25 mouse cellular contexts compared by ENCODE assay signal in genomic region chr8:124480321-124480720, GRCm38 (mm10). TPM values are rescaled to one million over a fixed set of nuclear protein-coding genes. Genes with fewer than 3 reads are reported as not detected.
DNase-seq lines count a peak whose midpoint lies in the region; ATAC-seq lines count a peak whose summit lies in the region.
"Had no signal": no experiment of that assay in that cellular context is flagged by ENCODE, and none has a peak within 500 bp of the region (broad histone marks: within the 10 kb centered on the region; RNA-seq: fewer than 3 reads in every experiment).

No protein-coding gene starts in this region.

- no peaks in the 10 kb centered on the region for H3K27me3 ChIP-seq in hindbrain, embryonic 12.5 days
- H3K27me3 ChIP-seq: embryonic facial prominence, embryonic 13.5 days; embryonic facial prominence, embryonic 15.5 days; forebrain, embryonic 12.5 days had no signal

- ATAC-seq in hindbrain, embryonic 12.5 days (ENCODE audit: low FRiP score) = no peak
- ATAC-seq: forebrain, embryonic 14.5 days; forebrain, embryonic 16.5 days had no signal

- peak; percentile 65 for DNase-seq in adrenal gland, adult 2 months
- DNase-seq in adrenal gland, postnatal 4 days (ENCODE audit: low spot score in 2 of 2) = no peak
- DNase-seq in ovary, postnatal 36 days (ENCODE audit: low spot score) = peak; percentile 42
- DNase-seq in ovary, postnatal 10 days (ENCODE audit: low spot score) = no peak
- peak; percentile 38 for DNase-seq in adrenal gland, postnatal 10 days
- peak; percentile 59 for DNase-seq in adrenal gland, postnatal 36 days
- no peak for DNase-seq in c-Kit-positive CD71-positive TER-119-positive erythroid progenitor cells, embryonic 14.5 days (ENCODE audit: low spot score)
- DNase-seq: cerebellum, adult 11 months; cerebellum, adult 18-20 months; cerebellum, adult 8-10 months; cerebellum, adult 9-11 months; cerebellum, postnatal 14 days; cerebellum, postnatal 36 days; embryo, embryonic 11 days had no signal

- no peak overlapping the region for H3K9ac ChIP-seq in hindbrain, embryonic 12.5 days
- H3K9ac ChIP-seq: embryonic facial prominence, embryonic 13.5 days; embryonic facial prominence, embryonic 15.5 days; forebrain, embryonic 12.5 days had no signal

- H3K36me3 ChIP-seq in hindbrain, embryonic 12.5 days = no peaks in the 10 kb centered on the region
- H3K36me3 ChIP-seq: embryonic facial prominence, embryonic 13.5 days; embryonic facial prominence, embryonic 15.5 days; forebrain, embryonic 10.5 days; forebrain, embryonic 12.5 days had no signal

- no peak overlapping the region for H3K27ac ChIP-seq in hindbrain, embryonic 12.5 days
- H3K27ac ChIP-seq: embryonic facial prominence, embryonic 13.5 days; embryonic facial prominence, embryonic 15.5 days; forebrain, embryonic 10.5 days; forebrain, embryonic 12.5 days had no signal

- no peak overlapping the region for H3K4me2 ChIP-seq in hindbrain, embryonic 12.5 days (replicated peaks)
- H3K4me2 ChIP-seq: embryonic facial prominence, embryonic 13.5 days; embryonic facial prominence, embryonic 15.5 days; forebrain, embryonic 12.5 days had no signal

- 90% methylated on average over 8 of the region's 8 CpGs for WGBS in hindbrain, embryonic 12.5 days

- H3K4me1 ChIP-seq in hindbrain, embryonic 12.5 days = peaks cover 8% of the 10 kb centered on the region
- H3K4me1 ChIP-seq: embryonic facial prominence, embryonic 13.5 days; forebrain, embryonic 12.5 days had no signal

- H3K4me3 ChIP-seq in hindbrain, embryonic 12.5 days = no peak overlapping the region
- H3K4me3 ChIP-seq: embryonic facial prominence, embryonic 13.5 days; embryonic facial prominence, embryonic 15.5 days; erythroblast, embryonic 14.5 days; forebrain, embryonic 10.5 days; forebrain, embryonic 12.5 days had no signal

- no peaks in the 10 kb centered on the region for H3K9me3 ChIP-seq in hindbrain, embryonic 12.5 days (replicated peaks)
- H3K9me3 ChIP-seq: embryonic facial prominence, embryonic 13.5 days; embryonic facial prominence, embryonic 15.5 days had no signal

RNA-seq across cellular contexts. Expression of gene Cog2, which starts 40.2 kb away (rescaled TPM):
- 10 to 100 TPM; 38.2 to 41.8 TPM for total RNA-seq in adrenal gland, adult 2 months (2021)
- 12.9 and 13.8 TPM in 2 replicates for polyA plus RNA-seq in adrenal gland, adult 2 months (2012; rRNA removed)
- total RNA-seq in adrenal gland, postnatal 4 days (2021) = 10 to 100 TPM; 51.6 to 53.8 TPM
- 10 to 100 TPM; 34.1 to 36.3 TPM for total RNA-seq in adrenal gland, postnatal 10 days (2021)
- total RNA-seq in adrenal gland, postnatal 36 days (2021) = 10 to 100 TPM; 37.3 to 42.7 TPM
- 44.2 and 44.6 TPM in 2 replicates for polyA plus RNA-seq in hindbrain, embryonic 12.5 days (2016; fragmentation: Nextera tagmentation; extraction: Ambion mirVana)

RNA-seq across cellular contexts. Expression of gene Pgbd5, which starts 40.9 kb away (rescaled TPM):
- 1 to 10 TPM; 5.3 to 5.4 TPM for total RNA-seq in adrenal gland, adult 2 months (2021)
- polyA plus RNA-seq in adrenal gland, adult 2 months (2012; rRNA removed) = 8.0 and 8.6 TPM in 2 replicates
- total RNA-seq in adrenal gland, postnatal 4 days (2021) = 1 to 10 TPM; 9.1 to 9.5 TPM
- total RNA-seq in adrenal gland, postnatal 10 days (2021) = 1 to 10 TPM; 4.4 to 6.8 TPM
- 1 to 10 TPM; 3.5 to 4.5 TPM for total RNA-seq in adrenal gland, postnatal 36 days (2021)
- polyA plus RNA-seq in hindbrain, embryonic 12.5 days (2016; fragmentation: Nextera tagmentation; extraction: Ambion mirVana) = 5.9 and 6.4 TPM in 2 replicates
- total RNA-seq: common myeloid progenitor, adult 5-6 weeks; MEL had no signal
- polyA plus RNA-seq: C2C12; erythroblast, embryonic 14.5 days had no signal

Comparison
In these comparisons a context has a peak if more than half of its experiments do, and no peak if none do; other contexts are left out.
1. DNase-seq: peak in adrenal gland, adult 2 months (single experiment), ovary, postnatal 36 days (single experiment), adrenal gland, postnatal 10 days (single experiment) and adrenal gland, postnatal 36 days (2 of 2); none in adrenal gland, postnatal 4 days (0 of 2), ovary, postnatal 10 days (single experiment) and c-Kit-positive CD71-positive TER-119-positive erythroid progenitor cells, embryonic 14.5 days (single experiment).